Mouse (Mus musculus): ENCODE measurements around the gene Gm42420. TPM values are rescaled to one million over a fixed set of nuclear protein-coding genes. Genes with fewer than 3 reads are reported as not detected.

Gm42420 gene
- polyA plus RNA-seq, 1 experiment from 2014 or later = 3.1 TPM

DNA sequence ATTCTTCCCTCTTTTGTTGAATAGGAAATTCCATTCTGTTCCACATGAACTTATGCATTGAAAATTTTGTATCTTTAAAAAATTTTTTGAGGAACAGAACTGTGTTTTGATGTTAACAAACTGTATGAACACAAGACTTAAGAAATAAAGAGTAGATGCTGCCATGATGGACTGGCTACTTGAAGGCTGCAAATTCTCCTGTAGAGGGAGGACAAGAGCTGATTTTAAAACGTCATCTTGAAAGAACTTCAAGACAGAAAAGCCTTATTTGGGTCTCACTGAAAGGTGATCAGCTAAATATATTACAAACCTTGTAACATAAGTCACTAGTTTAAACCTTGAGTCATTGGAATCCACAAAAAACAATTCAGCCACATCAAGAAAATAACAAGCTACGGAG is 24.7 kb downstream of the Gm42420 start:
- ATAC-seq (ENCODE audit: insufficient number of reproducible peaks, low FRiP score, low TSS enrichment, low read depth) = no peak
- no peak overlapping the region for H3K4me2 ChIP-seq
- H3K27me3 ChIP-seq = no peaks in the 10 kb centered on the region
- 50% methylated on average over 2 of the region's 2 CpGs for WGBS
- H3K27ac ChIP-seq = no peak overlapping the region
- H3K9ac ChIP-seq = no peak overlapping the region
- no peaks in the 10 kb centered on the region for H3K9me3 ChIP-seq
- H3K4me3 ChIP-seq = no peak overlapping the region
- no peaks in the 10 kb centered on the region for H3K4me1 ChIP-seq
- H3K36me3 ChIP-seq = peaks cover 27% of the 10 kb centered on the region

DNA sequence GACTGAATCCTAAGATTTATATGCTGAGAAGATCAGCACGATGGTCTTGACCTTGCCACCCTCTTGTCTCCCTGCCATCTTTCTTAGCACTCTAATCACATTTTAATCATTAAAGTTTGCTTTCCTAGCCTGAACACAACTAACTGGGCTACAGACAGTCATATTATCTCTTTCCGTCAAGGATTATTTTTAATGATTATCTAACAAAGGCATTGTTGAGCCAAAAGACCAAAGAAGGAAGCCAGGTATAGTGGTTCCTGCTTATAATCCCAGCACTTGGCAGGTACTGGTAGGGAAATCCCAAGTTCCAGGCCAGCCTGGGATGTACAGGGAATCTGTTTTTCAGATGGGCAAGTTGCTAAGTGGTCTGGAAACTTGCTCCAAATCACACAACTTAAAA is 25.7 kb downstream of the Gm42420 start:
- Histone ChIP-seq H3K4me1 (no peaks in the 10 kb centered on the region), H3K27me3 (no peaks in the 10 kb centered on the region), H3K27ac (no peak overlapping the region), H3K9me3 (no peaks in the 10 kb centered on the region), H3K4me2 (no peak overlapping the region), H3K4me3 (no peak overlapping the region), H3K36me3 (peaks cover 36% of the 10 kb centered on the region), H3K9ac (no peak overlapping the region)
- 93% methylated on average over 2 of the region's 2 CpGs for WGBS
- no peak for ATAC-seq (ENCODE audit: insufficient number of reproducible peaks, low FRiP score, low TSS enrichment, low read depth)

Other genes with a start within 250 kb of the Gm42420 start
- gene Slc37a3, start 208.1 kb upstream of the Gm42420 start, polyA plus RNA-seq (2015; fragmentation: Nextera tagmentation; extraction: Ambion mirVana) = 59.1 and 64.5 TPM in 2 replicates
- gene Rab19, start 204.6 kb upstream of the Gm42420 start, polyA plus RNA-seq (2015; fragmentation: Nextera tagmentation; extraction: Ambion mirVana) = 1.3 and 1.4 TPM in 2 replicates
- gene Mkrn1, start 165.3 kb upstream of the Gm42420 start, polyA plus RNA-seq (2015; fragmentation: Nextera tagmentation; extraction: Ambion mirVana) = 47.8 and 59.8 TPM in 2 replicates
- 16.6 and 21.7 TPM in 2 replicates for gene Dennd2a, start 27.9 kb upstream of the Gm42420 start, polyA plus RNA-seq (2015; fragmentation: Nextera tagmentation; extraction: Ambion mirVana)
- gene Adck2, start 11.9 kb upstream of the Gm42420 start, polyA plus RNA-seq (2015; fragmentation: Nextera tagmentation; extraction: Ambion mirVana) = 36.6 and 48.3 TPM in 2 replicates
- 272 and 308 TPM in 2 replicates for gene Ndufb2, start 6.8 kb downstream of the Gm42420 start, polyA plus RNA-seq (2015; fragmentation: Nextera tagmentation; extraction: Ambion mirVana)
- gene Braf, start 139.7 kb downstream of the Gm42420 start, polyA plus RNA-seq (2015; fragmentation: Nextera tagmentation; extraction: Ambion mirVana) = 15.1 and 16.5 TPM in 2 replicates
- gene Mrps33, start 225.2 kb downstream of the Gm42420 start, polyA plus RNA-seq (2015; fragmentation: Nextera tagmentation; extraction: Ambion mirVana) = 139 and 166 TPM in 2 replicates